In genomic region chr8:85608836-85609235, GRCm38 (mm10) we compare ENCODE assay signal across 28 mouse cellular contexts. TPM values are rescaled to one million over a fixed set of nuclear protein-coding genes. Genes with fewer than 3 reads are reported as not detected.
DNase-seq lines count a peak whose midpoint lies in the region; ATAC-seq lines count a peak whose summit lies in the region.
"Had no signal": no experiment of that assay in that cellular context is flagged by ENCODE, and none has a peak within 500 bp of the region (broad histone marks: within the 10 kb centered on the region; RNA-seq: fewer than 3 reads in every experiment).

No protein-coding gene starts in this region.

- H3K9me3 ChIP-seq in forebrain, embryonic 11.5 days (ENCODE audit: control insufficient read depth, low read length): no peaks in the 10 kb centered on the region
- H3K9me3 ChIP-seq in forebrain, embryonic 15.5 days: no peaks in the 10 kb centered on the region
- H3K9me3 ChIP-seq in neural tube, embryonic 15.5 days (replicated peaks): no peaks in the 10 kb centered on the region
- H3K9me3 ChIP-seq in limb, embryonic 10.5 days (replicated peaks): no peaks in the 10 kb centered on the region
- H3K9me3 ChIP-seq: embryonic facial prominence, embryonic 15.5 days; forebrain, embryonic 12.5 days; heart, embryonic 12.5 days; heart, embryonic 15.5 days; hindbrain, embryonic 10.5 days; hindbrain, embryonic 13.5 days; intestine, embryonic 15.5 days had no signal

- WGBS in forebrain, embryonic 11.5 days: 88% methylated on average over 2 of the region's 2 CpGs
- 89% methylated on average over 2 of the region's 2 CpGs for WGBS in forebrain, embryonic 15.5 days
- WGBS in neural tube, embryonic 15.5 days: 90% methylated on average over 2 of the region's 2 CpGs
- WGBS in limb, embryonic 10.5 days: 79% methylated on average over 2 of the region's 2 CpGs

- no peak for ATAC-seq in forebrain, embryonic 11.5 days (replicated peaks; ENCODE audit: low FRiP score)
- ATAC-seq in forebrain, embryonic 15.5 days (replicated peaks): no peak
- ATAC-seq in neural tube, embryonic 15.5 days (ENCODE audit: low FRiP score): no peak
- ATAC-seq: activated CD4-positive, CD25-positive, alpha-beta regulatory T cell, adult 4 months; forebrain, embryonic 16.5 days; hindbrain, embryonic 16.5 days; intestine, embryonic 15.5 days had no signal

- H3K4me2 ChIP-seq in forebrain, embryonic 11.5 days (ENCODE audit: low read depth, low read length, severe bottlenecking): no peak overlapping the region
- no peak overlapping the region for H3K4me2 ChIP-seq in forebrain, embryonic 15.5 days (replicated peaks)
- H3K4me2 ChIP-seq in neural tube, embryonic 15.5 days: no peak overlapping the region
- H3K4me2 ChIP-seq: embryonic facial prominence, embryonic 15.5 days; forebrain, embryonic 12.5 days; heart, embryonic 12.5 days; heart, embryonic 15.5 days; hindbrain, embryonic 13.5 days; intestine, embryonic 15.5 days had no signal

- H3K36me3 ChIP-seq in forebrain, embryonic 11.5 days (ENCODE audit: control insufficient read depth, insufficient read depth, low read length): no peaks in the 10 kb centered on the region
- no peaks in the 10 kb centered on the region for H3K36me3 ChIP-seq in forebrain, embryonic 15.5 days
- no peaks in the 10 kb centered on the region for H3K36me3 ChIP-seq in neural tube, embryonic 15.5 days
- H3K36me3 ChIP-seq in limb, embryonic 10.5 days: no peaks in the 10 kb centered on the region
- H3K36me3 ChIP-seq: embryonic facial prominence, embryonic 15.5 days; forebrain, embryonic 12.5 days; heart, embryonic 12.5 days; heart, embryonic 15.5 days; hindbrain, embryonic 10.5 days; hindbrain, embryonic 13.5 days; intestine, embryonic 15.5 days had no signal

- no peak overlapping the region for H3K4me3 ChIP-seq in forebrain, embryonic 11.5 days (ENCODE audit: low read depth, low read length)
- no peak overlapping the region for H3K4me3 ChIP-seq in forebrain, embryonic 15.5 days
- no peak overlapping the region for H3K4me3 ChIP-seq in neural tube, embryonic 15.5 days (replicated peaks)
- H3K4me3 ChIP-seq in limb, embryonic 10.5 days: no peak overlapping the region
- H3K4me3 ChIP-seq: embryonic facial prominence, embryonic 15.5 days; forebrain, embryonic 12.5 days; heart, embryonic 12.5 days; heart, embryonic 15.5 days; hindbrain, embryonic 10.5 days; hindbrain, embryonic 13.5 days; intestine, embryonic 15.5 days had no signal

- DNase-seq in forebrain, embryonic 11.5 days (ENCODE audit: low spot score): peak; percentile 11
- DNase-seq in neural tube, embryonic 10.5 days (ENCODE audit: extremely low spot score, low spot score): peak; percentile 5
- peak; percentile 18 for DNase-seq in limb, embryonic 10.5 days (ENCODE audit: low spot score)
- no peak for DNase-seq in kidney, adult 11 months
- DNase-seq: adrenal gland, adult 8-10 months; adrenal gland, postnatal 25 days; B cell, adult 2 months; cerebellum, adult 11-12 months; cerebellum, adult 8-10 months; cerebellum, postnatal 10 days; cerebellum, postnatal 36 days; embryo, embryonic 11 days; gastrocnemius, postnatal 10 days; gastrocnemius, postnatal 36 days; heart, postnatal 10 days; heart, postnatal 36 days had no signal

- no peaks in the 10 kb centered on the region for H3K4me1 ChIP-seq in forebrain, embryonic 11.5 days (replicated peaks; ENCODE audit: control insufficient read depth, insufficient read depth, low read length)
- no peaks in the 10 kb centered on the region for H3K4me1 ChIP-seq in forebrain, embryonic 15.5 days
- no peaks in the 10 kb centered on the region for H3K4me1 ChIP-seq in neural tube, embryonic 15.5 days
- H3K4me1 ChIP-seq in limb, embryonic 10.5 days: peaks cover 5% of the 10 kb centered on the region; the same call in 1 of the 2 replicates
- H3K4me1 ChIP-seq: embryonic facial prominence, embryonic 15.5 days; forebrain, embryonic 12.5 days; heart, embryonic 12.5 days; heart, embryonic 15.5 days; hindbrain, embryonic 10.5 days; hindbrain, embryonic 13.5 days; intestine, embryonic 15.5 days had no signal

- H3K27ac ChIP-seq in forebrain, embryonic 11.5 days (ENCODE audit: low read depth, low read length): no peak overlapping the region
- H3K27ac ChIP-seq in forebrain, embryonic 15.5 days (replicated peaks): no peak overlapping the region
- H3K27ac ChIP-seq in neural tube, embryonic 15.5 days (replicated peaks): no peak overlapping the region
- H3K27ac ChIP-seq in limb, embryonic 10.5 days: no peak overlapping the region
- H3K27ac ChIP-seq: embryonic facial prominence, embryonic 15.5 days; forebrain, embryonic 12.5 days; heart, embryonic 15.5 days; hindbrain, embryonic 10.5 days; hindbrain, embryonic 13.5 days; intestine, embryonic 15.5 days had no signal

- no peaks in the 10 kb centered on the region for H3K27me3 ChIP-seq in forebrain, embryonic 11.5 days (ENCODE audit: control insufficient read depth, insufficient read depth, low read length)
- no peaks in the 10 kb centered on the region for H3K27me3 ChIP-seq in forebrain, embryonic 15.5 days
- no peaks in the 10 kb centered on the region for H3K27me3 ChIP-seq in neural tube, embryonic 15.5 days (replicated peaks)
- H3K27me3 ChIP-seq in limb, embryonic 10.5 days (ENCODE audit: low read depth, poor library complexity, severe bottlenecking): no peaks in the 10 kb centered on the region
- H3K27me3 ChIP-seq: embryonic facial prominence, embryonic 15.5 days; forebrain, embryonic 12.5 days; heart, embryonic 12.5 days; heart, embryonic 15.5 days; hindbrain, embryonic 13.5 days; intestine, embryonic 15.5 days had no signal

- no peak overlapping the region for H3K9ac ChIP-seq in forebrain, embryonic 11.5 days (ENCODE audit: low read length)
- no peak overlapping the region for H3K9ac ChIP-seq in forebrain, embryonic 15.5 days (replicated peaks)
- no peak overlapping the region for H3K9ac ChIP-seq in neural tube, embryonic 15.5 days (replicated peaks)
- H3K9ac ChIP-seq: embryonic facial prominence, embryonic 15.5 days; forebrain, embryonic 12.5 days; heart, embryonic 12.5 days; heart, embryonic 15.5 days; hindbrain, embryonic 13.5 days; intestine, embryonic 15.5 days had no signal

RNA-seq across cellular contexts. Expression of gene Dnaja2, which starts 53.7 kb away (rescaled TPM):
- 193 and 215 TPM in 2 replicates for polyA plus RNA-seq in forebrain, embryonic 11.5 days (2014; fragmentation: Nextera tagmentation; extraction: Ambion mirVana)
- 164 and 167 TPM in 2 replicates for polyA plus RNA-seq in forebrain, embryonic 15.5 days (2015; fragmentation: Nextera tagmentation; extraction: Ambion mirVana)
- 168 and 176 TPM in 2 replicates for polyA plus RNA-seq in neural tube, embryonic 15.5 days (2015; fragmentation: Nextera tagmentation; extraction: Ambion mirVana)
- polyA plus RNA-seq in limb, embryonic 10.5 days (2016; fragmentation: Nextera tagmentation; extraction: Ambion mirVana): 193 and 220 TPM in 2 replicates
